Mouse (Mus musculus) retina, adult 2 months (tissue): ENCODE measurements at regions not wholly inside any gene's neighbourhood (a gene's known extent, or its start where the extent isn't known, plus 50 kb on each side); places are given as distances from the start of the nearest gene placed in this dataset.
"Not testable (repeated sequence)": the region's sequence is repeated elsewhere in the genome, so short reads cannot be mapped to it uniquely, and the experiment has no call there.

ENCODE experiments used
- DNase-seq: peaks from one replicate; pipeline ENCODE4 v3.0.0-alpha.2; 2012; ENCODE audit warnings: low read depth, low spot score

DNA sequence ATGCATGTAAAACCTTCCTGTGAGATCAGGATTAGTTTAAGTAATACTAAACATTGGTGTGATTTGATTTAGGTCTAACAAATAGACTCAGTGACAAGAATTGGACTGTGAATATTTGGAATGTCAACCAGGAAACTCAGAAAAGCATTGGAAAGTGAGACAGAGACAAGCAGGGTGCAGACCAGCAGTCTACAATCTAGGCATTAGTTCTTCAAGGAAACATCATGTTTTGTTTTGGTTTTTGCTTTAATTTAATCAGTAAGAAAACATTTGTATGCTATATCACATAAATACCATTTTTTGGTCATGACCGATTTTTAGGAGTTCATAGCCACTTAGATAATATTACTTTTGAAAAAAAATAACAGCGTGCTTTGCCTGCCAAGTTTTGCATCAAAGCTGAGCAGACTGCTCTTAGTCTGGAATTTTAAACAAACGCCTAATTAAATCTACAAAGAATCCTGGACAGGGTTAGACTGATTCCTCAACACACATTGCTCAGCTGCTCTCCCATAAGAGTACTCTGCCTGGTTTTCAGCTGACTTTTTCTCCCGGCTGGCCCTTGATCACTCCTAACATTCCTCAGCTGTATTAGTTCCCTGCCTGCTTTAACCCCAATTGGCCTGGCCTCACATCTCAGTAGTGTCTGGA, 396.5 kb upstream of the Kcnh7 start:
- no peak for DNase-seq

DNA sequence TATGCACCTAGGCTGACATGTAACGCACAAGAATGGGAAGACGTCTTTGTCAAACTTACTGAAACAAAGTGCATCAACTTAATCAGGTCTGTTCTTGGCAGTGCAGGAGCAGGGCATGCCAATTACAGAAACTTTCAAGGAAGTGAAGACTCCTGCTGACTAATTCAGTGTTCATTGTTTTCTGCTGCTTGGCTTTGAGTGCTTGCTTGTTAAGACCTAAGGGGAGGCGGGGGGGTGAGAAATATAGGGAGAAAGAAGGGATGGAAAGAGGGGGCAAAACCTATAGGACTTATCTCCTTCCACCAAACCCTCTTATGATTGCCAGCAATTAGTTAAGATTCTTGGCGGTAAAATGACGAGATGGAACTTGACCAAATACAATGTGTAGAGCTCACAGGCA, 391.1 kb upstream of the Kcnh7 start:
- DNase-seq, result no peak

DNA sequence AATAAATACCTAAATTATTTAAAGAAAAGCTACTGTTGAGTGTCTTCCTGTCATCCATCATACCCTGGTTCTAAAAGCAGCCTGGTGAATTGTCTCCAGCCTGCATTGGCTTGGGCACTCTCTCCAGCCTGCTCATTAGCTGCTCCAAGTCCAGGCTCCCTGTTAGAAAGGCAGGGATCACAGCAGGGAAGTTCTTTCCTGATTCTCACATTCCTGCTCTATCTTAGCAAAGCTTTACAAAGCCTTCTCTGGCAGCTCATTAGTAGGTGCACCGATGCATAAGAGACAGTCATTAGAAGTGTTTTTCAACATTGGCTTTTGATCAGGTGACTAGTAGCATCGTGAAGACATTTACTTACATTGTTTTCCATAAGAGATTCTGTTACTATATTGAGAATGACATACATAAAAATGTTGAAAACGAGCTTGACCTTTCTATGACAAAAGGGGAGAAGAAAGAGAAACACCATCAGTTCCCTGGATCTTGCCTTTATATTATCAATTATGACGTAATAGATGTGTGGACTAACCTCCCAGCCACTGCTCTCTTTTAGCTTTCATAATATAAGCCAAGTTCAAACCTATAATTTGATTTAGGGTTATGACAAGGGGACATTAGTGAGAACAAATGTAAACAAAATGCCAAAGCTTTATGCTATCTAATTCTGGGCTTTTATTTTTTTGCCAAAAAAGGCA, 390.1 kb upstream of the Kcnh7 start:
- no peak for DNase-seq

DNA sequence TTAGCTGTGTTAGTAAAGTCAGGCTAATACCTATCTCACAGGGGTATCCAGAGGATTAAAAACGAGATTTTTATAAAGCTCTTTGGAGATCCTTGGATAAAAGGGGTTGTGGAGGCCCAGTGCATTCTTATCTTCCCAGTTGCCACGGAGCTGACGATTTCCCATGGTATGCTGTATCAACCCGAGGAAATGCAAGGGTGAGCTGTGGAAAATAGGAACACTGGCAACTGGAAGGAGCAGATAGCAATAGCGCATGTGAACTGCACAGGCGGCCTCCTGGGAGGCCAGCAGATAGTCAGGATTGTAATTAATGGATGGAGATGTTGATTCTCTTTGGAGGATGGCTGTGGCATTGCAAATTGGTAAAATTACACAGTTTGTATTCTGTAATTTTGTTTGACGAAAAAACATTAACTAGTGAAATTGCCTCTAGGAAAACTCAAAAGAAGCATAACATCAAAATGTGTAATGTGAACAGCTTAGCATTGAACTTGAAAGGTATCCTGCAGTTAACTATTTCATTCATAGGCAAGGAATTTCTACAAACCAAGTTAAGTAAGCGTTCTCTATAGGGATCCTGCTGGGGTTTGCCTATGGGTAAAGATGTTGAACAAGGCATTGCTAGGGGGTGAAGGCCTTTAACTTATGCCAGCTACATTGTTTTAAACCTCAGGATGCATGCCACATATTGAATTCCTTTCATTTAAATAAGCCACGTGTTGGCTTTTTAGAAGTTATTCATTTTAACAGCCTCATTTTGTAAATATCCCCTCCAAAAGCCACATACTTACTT, 389.1 kb upstream of the Kcnh7 start:
- no peak for DNase-seq

DNA sequence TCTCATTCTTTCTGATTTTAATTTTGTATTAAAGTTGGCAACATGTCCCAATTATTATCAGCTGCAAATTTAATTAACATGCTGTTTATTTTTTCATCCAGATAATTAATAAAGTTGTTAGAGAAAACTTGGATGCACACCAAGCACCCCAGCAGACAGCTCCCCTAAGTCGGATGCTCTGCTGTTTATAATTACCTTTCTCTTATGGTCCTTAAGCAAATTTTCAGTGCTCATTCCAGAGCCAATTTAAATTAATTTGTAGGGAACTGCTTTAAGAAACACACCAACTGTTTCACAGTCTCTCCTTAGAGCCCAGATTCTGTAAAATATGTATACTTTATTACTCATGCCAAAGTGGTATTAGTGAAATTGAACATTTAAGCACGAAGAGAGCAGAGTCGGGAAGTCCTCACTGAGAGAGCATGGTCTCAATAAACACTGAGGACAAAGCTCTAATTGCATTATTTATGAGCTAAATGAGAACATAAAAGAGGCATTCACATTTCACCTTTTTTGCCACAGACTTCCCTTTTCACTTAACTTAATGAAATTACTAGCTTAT, 372.9 kb upstream of the Kcnh7 start:
- DNase-seq, result no peak

DNA sequence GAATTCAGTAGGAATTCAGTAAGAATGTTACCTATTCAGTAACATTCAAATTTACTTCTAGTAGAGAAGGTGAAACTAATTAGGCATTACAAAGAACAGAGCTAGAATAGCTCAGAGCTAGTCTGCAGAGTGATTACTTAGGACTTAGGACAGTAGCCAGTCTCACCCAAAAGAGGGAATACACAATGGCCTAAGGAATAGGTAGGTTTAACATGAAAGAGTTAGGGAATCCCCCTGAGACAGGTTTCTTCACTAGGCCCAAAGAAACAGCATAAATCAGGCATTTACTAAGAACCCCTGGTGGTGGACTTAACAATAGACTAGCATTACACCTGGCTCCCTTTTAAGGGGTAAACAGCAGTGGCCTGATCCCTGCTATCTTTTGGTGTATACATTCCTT, 357.7 kb upstream of the Kcnh7 start:
- not testable (repeated sequence) for DNase-seq

DNA sequence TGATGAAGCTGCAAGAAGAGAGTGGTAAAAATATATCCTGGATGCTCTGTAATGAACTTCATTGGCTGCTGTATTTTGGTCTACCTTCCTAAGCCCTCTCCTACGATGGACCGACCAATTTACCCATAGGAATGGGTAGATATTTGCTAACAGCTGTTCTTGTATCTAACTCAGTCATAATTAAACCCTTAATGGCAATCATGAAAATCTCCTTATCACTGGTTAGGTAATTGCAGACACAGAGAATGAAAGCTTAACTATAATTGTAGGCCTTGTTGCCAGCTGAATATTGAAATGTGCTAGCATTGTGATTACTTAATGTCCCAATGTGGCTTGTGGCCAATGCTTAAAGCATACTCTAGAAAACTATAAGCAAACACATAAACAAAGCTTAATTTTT, 334.4 kb upstream of the Kcnh7 start:
- no peak for DNase-seq

DNA sequence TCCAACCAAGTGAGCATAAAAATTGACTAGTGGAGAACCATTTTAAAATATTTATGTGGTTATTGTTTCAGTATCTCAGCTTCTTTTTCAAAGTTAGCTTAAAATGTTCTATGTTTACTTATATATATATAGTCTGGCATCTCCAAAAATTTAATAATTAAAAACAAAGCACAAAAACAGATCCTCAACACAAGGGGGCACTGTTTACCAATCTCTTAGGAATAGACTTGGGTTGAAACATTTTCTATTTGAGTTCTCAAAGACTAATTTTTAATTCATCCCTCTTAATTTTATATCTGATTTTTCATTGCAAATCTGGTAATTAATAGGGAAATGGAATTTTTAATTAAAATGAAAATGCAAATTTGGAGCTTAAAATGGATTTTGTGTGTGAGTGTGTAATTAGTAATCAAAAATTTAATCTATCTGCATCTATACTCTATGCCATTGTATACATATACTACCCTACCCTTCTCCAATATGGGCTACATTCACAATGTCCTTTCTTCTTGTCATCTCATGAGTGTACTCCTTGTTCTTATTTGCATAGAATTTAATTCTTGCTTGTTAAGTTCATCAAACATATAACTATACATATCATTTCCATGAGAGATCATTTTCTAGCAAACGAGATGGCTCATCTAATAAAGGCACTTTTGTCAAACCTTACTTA, 329.6 kb upstream of the Kcnh7 start:
- peak; percentile 9 for DNase-seq

DNA sequence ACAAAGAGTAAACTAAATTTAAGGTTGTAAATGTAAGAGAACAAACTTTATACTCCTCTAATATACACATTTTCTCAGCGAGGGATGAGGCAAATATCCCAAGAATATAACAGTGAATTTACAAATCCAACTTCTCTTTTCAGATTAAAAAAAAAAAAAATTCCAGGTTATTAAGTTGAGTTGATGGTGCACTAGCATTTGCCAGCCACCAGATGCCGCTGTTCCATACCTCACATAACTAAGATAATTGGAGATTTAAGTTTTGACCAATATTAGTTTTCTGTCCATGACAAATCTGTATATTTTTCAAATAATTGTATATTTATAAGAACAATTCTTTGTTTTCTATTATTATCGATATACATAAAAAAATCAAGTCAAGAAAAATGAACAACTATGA, 319.9 kb upstream of the Kcnh7 start:
- DNase-seq, result no peak

DNA sequence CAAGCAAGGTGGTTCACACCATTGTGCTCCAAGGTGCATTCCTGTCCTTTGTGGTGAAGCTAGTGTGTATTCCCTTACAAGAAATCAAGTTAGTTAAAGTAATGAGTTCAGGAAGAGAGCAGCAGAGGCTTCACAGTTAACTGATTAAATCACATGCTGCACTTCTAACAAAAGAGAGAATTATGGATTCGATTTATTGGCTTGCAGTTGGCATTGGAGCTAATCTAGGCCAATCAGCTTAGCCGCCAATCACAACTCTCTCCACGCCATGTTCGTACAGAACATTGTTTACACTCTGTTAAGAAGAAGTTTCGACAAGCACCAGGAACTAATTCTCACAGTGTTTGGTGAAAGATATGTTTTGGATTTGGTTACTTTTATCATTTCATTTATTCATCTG, 292.3 kb upstream of the Kcnh7 start:
- DNase-seq, result no peak

DNA sequence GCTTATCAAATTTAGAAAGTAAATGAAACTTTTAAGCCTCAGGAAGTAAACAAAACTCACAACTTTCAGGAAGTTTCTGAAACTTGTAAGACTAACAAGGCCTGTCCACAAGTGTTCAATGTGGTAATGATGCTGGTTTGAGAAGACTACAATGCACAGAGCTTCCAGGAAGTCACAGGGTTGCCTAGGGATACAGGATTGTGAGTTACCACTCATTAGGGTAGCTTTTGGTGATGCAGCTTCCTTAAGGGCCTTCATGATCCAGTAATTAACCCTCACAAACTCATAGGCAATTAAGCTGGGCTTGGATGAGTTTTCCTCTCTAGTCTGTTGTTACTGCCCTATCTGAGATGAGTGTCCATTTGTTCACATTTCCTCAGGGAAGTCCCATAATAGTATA, 291.2 kb upstream of the Kcnh7 start:
- no peak for DNase-seq

DNA sequence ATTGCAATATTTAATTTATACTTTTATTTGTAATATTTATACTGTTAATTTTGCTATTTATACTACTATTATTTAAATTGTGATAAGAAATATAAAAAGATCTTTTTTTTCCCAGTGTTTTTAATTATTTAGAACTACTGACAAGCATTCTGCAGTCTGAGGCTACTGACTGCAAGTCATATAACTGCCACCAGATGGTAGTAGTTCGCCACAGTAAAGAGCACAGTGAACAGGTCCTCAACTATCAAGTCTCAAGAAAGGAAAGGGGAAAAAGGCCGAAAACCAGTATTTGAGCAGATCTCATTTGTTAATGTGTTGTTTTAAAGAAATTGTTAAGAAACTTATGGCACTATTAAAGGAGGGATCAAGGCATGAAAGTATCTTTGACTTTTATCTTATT, 289.6 kb upstream of the Kcnh7 start:
- DNase-seq, result no peak

DNA sequence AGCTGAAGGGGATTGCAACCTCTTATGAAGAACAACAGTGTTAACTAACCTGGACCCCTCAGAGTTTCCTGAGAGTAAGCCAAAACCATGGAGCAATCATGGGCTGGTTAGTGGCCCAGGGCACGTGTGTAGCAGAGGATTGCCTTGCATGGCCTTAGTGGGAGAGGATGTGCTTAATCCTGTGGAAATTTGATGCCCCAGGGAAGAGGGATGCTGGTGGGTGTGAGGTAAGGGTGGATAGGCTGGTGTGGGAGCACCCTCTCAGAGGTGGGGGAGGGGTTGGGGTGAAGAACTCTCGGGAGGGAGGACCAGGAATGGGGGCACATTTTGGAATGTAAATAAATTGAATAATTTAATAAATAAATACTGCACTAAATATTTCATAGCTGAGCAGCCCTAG, 288.2 kb upstream of the Kcnh7 start:
- no peak for DNase-seq

DNA sequence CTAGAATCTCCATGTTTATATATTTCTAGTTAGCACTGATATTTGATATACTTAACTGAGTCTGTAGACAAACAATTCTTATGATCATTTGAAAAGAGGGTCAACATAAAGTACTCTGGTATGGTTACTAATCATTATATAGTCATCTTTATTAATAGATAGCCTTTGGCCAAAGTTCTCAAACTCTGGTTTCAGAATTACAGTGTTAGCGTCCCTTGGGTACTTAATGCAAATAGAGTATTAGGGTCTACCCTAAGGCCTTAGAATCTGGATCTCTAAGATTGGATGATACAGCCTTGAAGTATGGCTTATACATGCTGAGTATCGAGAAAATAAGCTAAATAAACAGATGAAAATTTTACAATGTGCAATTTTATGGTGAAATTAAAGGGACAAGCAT, 275.0 kb upstream of the Kcnh7 start:
- DNase-seq, result no peak

DNA sequence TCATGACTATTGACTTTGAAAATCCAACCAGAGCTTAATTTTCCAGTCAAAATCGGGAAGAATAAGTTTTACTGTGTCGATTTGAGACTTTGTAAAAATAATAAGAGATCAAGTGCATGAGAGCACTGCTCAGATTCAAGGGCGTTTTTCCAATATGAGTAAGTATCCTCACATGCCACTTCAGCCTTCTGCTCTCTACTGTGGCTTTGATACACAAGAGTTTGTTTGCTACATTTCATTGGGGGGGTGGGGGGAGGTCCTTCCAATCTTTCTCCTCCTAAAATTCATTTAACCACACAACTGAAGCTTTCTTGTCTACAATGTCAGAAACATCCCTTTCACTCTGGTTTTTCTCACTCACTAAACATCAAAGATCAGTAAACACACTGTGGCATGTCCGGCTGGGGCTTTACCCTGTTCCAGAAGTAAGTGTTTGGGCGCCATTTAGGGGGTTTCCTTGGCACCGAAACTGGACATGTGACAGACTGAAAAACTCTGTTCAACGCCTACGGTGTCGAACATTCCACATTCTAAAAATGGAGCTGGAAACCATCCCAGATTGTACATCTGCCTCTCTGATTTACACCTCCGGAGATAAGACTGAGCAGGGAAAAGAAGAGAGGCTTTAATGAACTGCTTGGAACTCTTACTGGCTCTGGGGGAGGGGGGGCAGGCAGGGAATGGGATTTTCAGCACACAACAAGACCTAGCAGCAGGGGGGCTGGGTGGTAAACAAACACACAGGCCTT, 270.4 kb upstream of the Kcnh7 start:
- no peak for DNase-seq

DNA sequence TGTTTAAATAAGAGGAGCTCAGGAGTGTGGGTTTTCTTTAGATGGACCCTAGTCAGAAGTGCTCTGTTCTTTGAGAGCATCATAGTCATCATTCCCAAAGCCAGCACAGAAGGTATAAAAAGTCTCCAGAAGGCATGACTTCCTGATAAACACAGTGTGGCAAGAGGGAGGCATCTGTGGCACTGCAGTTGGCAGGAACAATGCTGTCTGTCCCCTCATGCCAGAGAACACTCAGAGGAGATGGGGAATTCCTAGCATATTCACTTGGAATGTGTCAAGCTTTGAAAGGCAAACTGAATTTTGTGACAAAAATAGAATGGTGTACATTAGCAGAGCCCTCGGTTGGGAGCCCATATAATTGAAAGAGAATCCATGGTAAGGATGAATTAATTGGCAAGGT, 268.8 kb upstream of the Kcnh7 start:
- DNase-seq, result no peak

DNA sequence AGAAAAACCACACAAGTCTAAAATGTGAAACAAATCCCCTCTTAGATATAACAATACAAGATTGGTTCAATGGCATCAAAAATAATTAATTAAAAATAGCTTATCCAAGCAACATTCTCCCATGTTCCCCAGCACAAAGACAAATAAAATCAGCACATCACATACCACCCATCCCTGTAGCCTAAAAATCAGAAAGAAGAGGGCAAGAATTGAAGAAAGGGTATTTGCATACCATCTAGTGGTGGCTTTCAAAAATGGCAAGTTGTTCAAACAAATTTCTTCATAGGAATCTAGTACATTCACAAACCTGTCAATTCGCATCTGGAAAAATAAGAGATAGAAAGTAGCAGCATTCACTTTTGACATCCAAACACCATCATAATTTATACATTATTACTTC, 268.1 kb upstream of the Kcnh7 start:
- DNase-seq, result no peak

DNA sequence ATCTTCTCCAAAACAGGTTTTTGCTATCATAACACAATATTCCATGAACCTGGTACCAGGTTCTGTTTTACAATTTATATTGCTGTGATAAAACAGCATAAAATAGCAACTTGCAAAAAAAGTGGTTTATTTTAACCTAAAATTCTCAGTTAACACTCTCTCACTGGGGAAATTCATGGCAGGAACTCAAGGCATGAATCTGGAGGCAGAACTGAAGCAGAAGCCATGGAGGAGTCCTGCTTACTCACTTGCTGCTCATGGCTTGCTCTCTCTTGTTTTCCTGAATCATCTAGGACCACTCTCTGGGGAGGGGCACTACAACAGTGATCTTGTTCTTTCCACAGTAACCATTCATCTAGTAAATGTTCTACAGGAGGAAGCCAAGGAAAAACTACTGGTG, 250.2 kb upstream of the Kcnh7 start:
- no peak for DNase-seq

DNA sequence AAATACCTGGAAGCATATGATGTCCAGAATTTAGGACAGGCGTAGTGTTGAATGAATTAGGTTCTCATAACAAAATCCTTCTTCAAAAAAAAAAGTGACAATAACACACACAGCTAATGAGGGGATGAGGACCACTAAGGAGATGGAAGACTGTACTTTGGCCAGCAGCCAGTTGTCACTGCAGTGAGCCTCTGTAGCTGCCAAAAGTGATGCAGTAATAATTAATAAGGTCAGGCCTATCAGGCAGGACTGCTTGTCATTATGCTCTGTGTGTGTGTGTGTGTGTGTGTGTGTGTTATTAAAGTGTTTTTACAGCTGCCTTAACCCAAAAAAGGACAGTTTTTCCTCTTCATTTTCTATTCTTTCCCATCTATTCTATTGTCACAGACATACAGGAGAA, 221.3 kb upstream of the Kcnh7 start:
- DNase-seq, result no peak
